Mouse (Mus musculus) myocyte (in vitro differentiated cells): ENCODE measurements at regions not wholly inside any gene's neighbourhood (a gene's known extent, or its start where the extent isn't known, plus 50 kb on each side); places are given as distances from the start of the nearest gene placed in this dataset.

Experiments used
- H3K27me3 ChIP-seq: one replicate; pipeline ENCODE4 v1.6.1; 2011; ENCODE audit not compliant: control insufficient read depth, insufficient read depth, insufficient read length
- H3K36me3 ChIP-seq: one replicate; pipeline ENCODE4 v1.6.1; 2011; ENCODE audit not compliant: control insufficient read depth, insufficient read depth
- H3K4me2 ChIP-seq: one replicate; pipeline ENCODE4 v1.6.1; 2011; ENCODE audit warnings: low read depth, control low read depth
- H3K4me3 ChIP-seq: one replicate; pipeline ENCODE4 v1.5.1; 2011; ENCODE audit warnings: mild to moderate bottlenecking, control low read depth, moderate library complexity
- H3K79me2 ChIP-seq: one replicate; pipeline ENCODE4 v1.6.1; 2011; ENCODE audit not compliant: control insufficient read depth, insufficient read depth
- H3ac ChIP-seq: one replicate; pipeline ENCODE4 v1.6.1; 2011; ENCODE audit not compliant: control insufficient read depth, insufficient read length
- CEBPB ChIP-seq: IDR thresholded peaks from 2 replicates; pipeline ENCODE4 v1.6.1; 2011; ENCODE audit warnings: mild to moderate bottlenecking, moderate library complexity; ENCODE audit not compliant: poor library complexity, insufficient read depth, severe bottlenecking
- E2F4 ChIP-seq: IDR thresholded peaks from one replicate; pipeline ENCODE4 v1.6.1; 2011; ENCODE audit warnings: mild to moderate bottlenecking, control low read depth, moderate library complexity; ENCODE audit not compliant: insufficient read depth
- MAX ChIP-seq: IDR thresholded peaks from one replicate; pipeline ENCODE4 v1.6.1; 2011; ENCODE audit warnings: low read depth, mild to moderate bottlenecking, control low read depth
- MYOD1 ChIP-seq, 3 experiments: IDR thresholded peaks; one replicate each; pipeline ENCODE4 v1.6.1; 2011; ENCODE audit warnings: control low read depth in 2 of 3, low read depth in 2 of 3, mild to moderate bottlenecking in 2 of 3, moderate library complexity in 1 of 3; ENCODE audit not compliant: insufficient read length in 2 of 3, control insufficient read depth in 1 of 3
- MYOG ChIP-seq, 3 experiments: IDR thresholded peaks; one replicate each; pipeline ENCODE4 v1.6.1; 2011; ENCODE audit warnings: control low read depth in 2 of 3, low read depth in 2 of 3, mild to moderate bottlenecking in 2 of 3; ENCODE audit not compliant: insufficient read length in 2 of 3, control insufficient read depth in 1 of 3, insufficient read depth in 1 of 3
- POLR2A ChIP-seq: IDR thresholded peaks from one replicate; pipeline ENCODE4 v1.6.1; 2011; ENCODE audit warnings: low read depth, mild to moderate bottlenecking, control low read depth, moderate library complexity; ENCODE audit not compliant: insufficient read length
- POLR2AphosphoS2 ChIP-seq: IDR thresholded peaks from one replicate; pipeline ENCODE4 v1.6.1; 2011; ENCODE audit warnings: low read depth, control low read depth; ENCODE audit not compliant: insufficient read length
- REST ChIP-seq: IDR thresholded peaks from one replicate; pipeline ENCODE4 v1.6.1; 2011; ENCODE audit warnings: mild to moderate bottlenecking, control low read depth, moderate library complexity; ENCODE audit not compliant: insufficient read depth, insufficient read length
- SRF ChIP-seq: IDR thresholded peaks from one replicate; pipeline ENCODE4 v1.6.1; 2011; ENCODE audit warnings: low read depth; ENCODE audit not compliant: control insufficient read depth, insufficient read length
- TCF12 ChIP-seq: IDR thresholded peaks from one replicate; pipeline ENCODE4 v1.6.1; 2011; ENCODE audit warnings: mild to moderate bottlenecking, control low read depth; ENCODE audit not compliant: poor library complexity, insufficient read depth, severe bottlenecking
- TCF3 ChIP-seq: IDR thresholded peaks from one replicate; pipeline ENCODE4 v1.6.1; 2011; ENCODE audit warnings: low read depth, control low read depth; ENCODE audit not compliant: insufficient read length
- USF1 ChIP-seq: IDR thresholded peaks from one replicate; pipeline ENCODE4 v1.6.1; 2011; ENCODE audit warnings: low read depth, mild to moderate bottlenecking, control low read depth, moderate library complexity

DNA sequence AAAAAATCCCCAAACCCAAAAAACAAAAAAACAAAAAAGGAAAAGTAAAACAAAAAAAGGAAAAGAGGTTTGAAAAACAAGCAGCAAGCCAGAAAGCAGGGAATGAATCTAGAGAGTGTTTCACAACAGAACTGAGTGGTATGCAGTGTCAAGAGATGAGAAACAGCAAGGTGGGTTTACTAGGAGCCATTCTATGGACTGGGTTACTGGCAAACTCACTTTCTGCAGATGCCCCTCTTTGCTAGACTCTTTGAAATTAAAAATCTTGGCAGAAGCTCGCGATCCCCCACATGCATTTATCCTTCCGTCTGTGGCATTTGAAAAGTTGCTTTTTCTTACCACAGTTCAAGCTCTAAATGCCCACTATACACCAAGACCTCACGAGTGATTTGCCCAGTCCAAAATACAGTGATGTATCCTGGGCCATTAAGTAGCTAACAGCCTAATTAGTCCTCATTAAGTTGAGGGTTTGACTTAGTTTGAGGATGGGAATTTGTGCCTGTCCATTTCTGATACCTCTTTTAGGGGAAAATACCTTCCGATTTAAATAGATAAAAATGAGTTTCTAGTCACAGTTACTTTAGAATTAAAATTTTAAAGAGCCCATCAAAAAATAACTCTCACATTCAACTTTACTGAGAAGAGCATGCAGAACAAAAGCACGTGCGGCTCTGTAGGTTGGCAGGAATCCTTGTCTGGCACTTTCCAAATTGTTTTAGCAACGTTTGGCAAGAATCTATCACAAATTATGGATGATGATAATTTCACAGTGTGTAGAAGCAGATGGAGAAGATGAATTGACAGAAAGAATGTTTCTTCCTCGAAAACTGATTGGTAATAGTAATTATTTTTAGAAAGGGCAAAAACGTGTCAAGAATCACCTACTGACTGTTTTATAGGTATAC, 938.4 kb upstream of the Adgrl2 start:
- Histone ChIP-seq H3K4me2 (no peak overlapping the region), H3K4me3 (no peak overlapping the region), H3ac (no peak overlapping the region), H3K27me3 (no peaks in the 10 kb centered on the region), H3K36me3 (no peaks in the 10 kb centered on the region), H3K79me2 (no peaks in the 10 kb centered on the region)
- TF ChIP-seq REST, result no peak
- TF ChIP-seq MAX, result no peak
- TF ChIP-seq MYOG (IDR thresholded peaks at IDR 0.05; ENCODE audit: control insufficient read depth in 1 of 3, insufficient read depth in 1 of 3, insufficient read length in 2 of 3, low read depth in 2 of 3), result no peak
- TF ChIP-seq USF1, result no peak
- TF ChIP-seq POLR2AphosphoS2, result no peak
- no peak for TF ChIP-seq MYOD1 (IDR thresholded peaks at IDR 0.05; ENCODE audit: control insufficient read depth in 1 of 3, insufficient read length in 2 of 3, low read depth in 2 of 3)
- TF ChIP-seq POLR2A, result no peak
- no peak for TF ChIP-seq SRF
- TF ChIP-seq TCF3, result no peak
- no peak for TF ChIP-seq TCF12
- TF ChIP-seq CEBPB, result no peak

DNA sequence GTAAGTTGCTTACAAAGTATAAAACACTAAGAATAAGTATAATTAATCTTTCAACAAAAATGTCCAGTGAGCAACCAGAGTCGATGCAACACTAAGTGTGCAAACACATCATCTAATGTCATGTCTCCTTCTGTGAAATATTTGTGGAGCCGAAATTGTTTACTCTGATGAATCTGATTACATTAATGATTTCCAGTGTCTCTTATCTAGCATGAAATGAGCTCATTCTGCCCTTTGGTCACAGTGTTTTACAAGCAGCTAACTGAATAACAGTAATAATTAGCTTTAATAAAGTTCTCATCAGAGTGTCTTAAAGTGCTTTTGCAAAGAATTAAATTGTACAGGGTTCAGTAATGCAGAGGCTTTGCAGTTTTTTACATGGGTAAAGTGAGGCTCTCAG, 929.9 kb upstream of the Adgrl2 start:
- no peak overlapping the region for H3K4me2 ChIP-seq
- H3ac ChIP-seq, result no peak overlapping the region
- TF ChIP-seq CEBPB (no peak), USF1 (no peak), TCF3 (no peak), E2F4 (no peak), MYOG (IDR thresholded peaks at IDR 0.05; ENCODE audit: control insufficient read depth in 1 of 3, insufficient read depth in 1 of 3, insufficient read length in 2 of 3, low read depth in 2 of 3) (no peak), MYOD1 (IDR thresholded peaks at IDR 0.05; ENCODE audit: control insufficient read depth in 1 of 3, insufficient read length in 2 of 3, low read depth in 2 of 3) (no peak), POLR2AphosphoS2 (no peak), REST (no peak), TCF12 (no peak), SRF (no peak), POLR2A (no peak), MAX (no peak)
- H3K27me3 ChIP-seq, result no peaks in the 10 kb centered on the region
- H3K36me3 ChIP-seq, result no peaks in the 10 kb centered on the region
- H3K4me3 ChIP-seq, result no peak overlapping the region
- H3K79me2 ChIP-seq, result no peaks in the 10 kb centered on the region

DNA sequence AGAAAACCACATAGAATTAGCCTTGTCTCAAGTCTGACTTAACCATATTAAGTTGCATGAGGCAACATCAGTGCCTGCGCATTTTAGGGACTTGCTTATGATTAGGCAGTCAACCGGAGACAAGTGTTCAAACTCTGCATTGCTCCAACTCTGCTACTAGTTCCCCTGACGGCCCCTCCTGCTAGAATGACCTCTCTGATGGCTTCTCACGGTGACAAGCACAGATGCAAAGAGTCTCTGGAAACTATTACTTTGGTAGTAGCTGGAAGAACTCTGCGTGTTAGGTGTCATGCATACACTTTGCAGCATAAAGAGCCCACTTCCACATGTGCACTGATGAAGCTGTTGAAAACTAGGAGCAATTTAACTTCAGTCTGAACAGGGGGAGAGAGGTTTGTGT, 927.8 kb upstream of the Adgrl2 start:
- no peaks in the 10 kb centered on the region for H3K36me3 ChIP-seq
- H3K4me3 ChIP-seq, result no peak overlapping the region
- no peaks in the 10 kb centered on the region for H3K27me3 ChIP-seq
- TF ChIP-seq CEBPB (no peak), POLR2AphosphoS2 (no peak), SRF (no peak), MAX (no peak), MYOD1 (IDR thresholded peaks at IDR 0.05; ENCODE audit: control insufficient read depth in 1 of 3, insufficient read length in 2 of 3, low read depth in 2 of 3) (no peak), MYOG (IDR thresholded peaks at IDR 0.05; ENCODE audit: control insufficient read depth in 1 of 3, insufficient read depth in 1 of 3, insufficient read length in 2 of 3, low read depth in 2 of 3) (no peak), POLR2A (no peak), TCF12 (no peak), E2F4 (no peak), TCF3 (no peak), REST (no peak), USF1 (no peak)
- H3ac ChIP-seq, result no peak overlapping the region
- no peak overlapping the region for H3K4me2 ChIP-seq
- no peaks in the 10 kb centered on the region for H3K79me2 ChIP-seq

DNA sequence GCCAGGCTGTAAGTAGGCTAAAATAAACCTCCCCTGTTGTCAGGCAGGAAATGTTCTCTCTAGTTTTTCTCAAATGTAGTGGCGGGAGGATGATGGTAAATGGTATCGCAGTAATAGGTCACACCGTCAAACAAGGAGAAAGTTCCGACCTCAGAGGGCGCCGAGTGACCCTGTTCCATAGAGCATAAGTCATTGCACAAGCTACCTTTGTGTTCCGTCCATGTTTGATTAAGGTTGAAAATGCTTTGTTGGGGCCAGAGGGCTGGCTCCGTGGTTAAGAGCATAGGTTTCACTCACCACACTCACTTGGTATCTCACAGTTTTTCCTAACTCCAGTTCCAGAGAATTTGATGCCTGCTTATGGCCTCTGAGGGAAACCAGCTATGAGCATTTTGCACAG, 920.4 kb upstream of the Adgrl2 start:
- Histone ChIP-seq H3K79me2 (no peaks in the 10 kb centered on the region), H3K4me3 (no peak overlapping the region), H3K36me3 (no peaks in the 10 kb centered on the region), H3ac (no peak overlapping the region), H3K4me2 (no peak overlapping the region), H3K27me3 (no peaks in the 10 kb centered on the region)
- TF ChIP-seq SRF, result no peak
- no peak for TF ChIP-seq E2F4
- no peak for TF ChIP-seq TCF3
- TF ChIP-seq POLR2AphosphoS2, result no peak
- TF ChIP-seq MYOD1 (IDR thresholded peaks at IDR 0.05; ENCODE audit: control insufficient read depth in 1 of 3, insufficient read length in 2 of 3, low read depth in 2 of 3), result no peak
- no peak for TF ChIP-seq MAX
- no peak for TF ChIP-seq TCF12
- TF ChIP-seq REST, result no peak
- TF ChIP-seq CEBPB, result no peak
- TF ChIP-seq USF1, result no peak
- no peak for TF ChIP-seq MYOG (IDR thresholded peaks at IDR 0.05; ENCODE audit: control insufficient read depth in 1 of 3, insufficient read depth in 1 of 3, insufficient read length in 2 of 3, low read depth in 2 of 3)
- TF ChIP-seq POLR2A, result no peak
